Mouse (Mus musculus): ENCODE results near the gene Nim1k.
"Not testable (repeated sequence)": the region's sequence is repeated elsewhere in the genome, so short reads cannot be mapped to it uniquely, and the experiment has no call there.

The Nim1k gene

DNA sequence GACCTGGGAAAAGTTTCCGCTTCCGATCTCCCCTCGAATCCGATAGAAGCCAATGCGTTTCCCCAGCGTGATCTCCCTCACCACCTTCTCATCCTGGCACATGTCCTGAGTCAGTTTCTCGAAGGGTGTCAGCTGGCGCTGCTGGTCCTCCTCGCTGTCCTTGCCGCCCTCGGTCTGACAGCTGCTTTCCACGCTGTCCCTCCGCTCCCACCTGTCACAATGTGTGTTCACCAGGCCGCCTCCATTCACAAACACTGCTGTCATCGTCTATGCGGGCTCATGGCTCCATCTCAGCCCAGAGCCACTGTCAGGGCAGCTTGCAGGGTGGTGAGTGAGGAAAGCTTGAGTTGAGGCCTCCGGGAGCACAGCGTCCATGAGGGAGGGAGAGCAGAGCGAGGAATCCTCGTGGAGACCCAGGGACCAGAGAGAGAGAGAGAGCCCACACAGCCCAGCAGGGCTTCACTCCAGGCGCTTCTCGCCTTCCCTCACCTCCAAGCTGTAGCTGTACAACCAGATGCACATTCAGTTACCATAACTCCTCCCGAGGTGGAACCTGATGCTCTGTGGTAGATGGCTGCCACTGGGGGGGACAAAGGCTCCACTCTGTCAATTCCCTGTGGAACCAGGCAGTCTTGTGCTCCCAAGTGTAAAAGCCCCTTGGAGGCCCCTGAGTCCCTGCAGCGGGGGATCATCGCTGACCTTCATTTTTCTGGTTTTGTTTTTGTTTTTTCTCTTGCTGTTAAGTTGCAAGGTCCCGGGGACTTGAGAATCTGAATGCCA lies 27.9 kb downstream of the Nim1k start:
- in situ Hi-C loops (cut with MboI): no loop called here

DNA sequence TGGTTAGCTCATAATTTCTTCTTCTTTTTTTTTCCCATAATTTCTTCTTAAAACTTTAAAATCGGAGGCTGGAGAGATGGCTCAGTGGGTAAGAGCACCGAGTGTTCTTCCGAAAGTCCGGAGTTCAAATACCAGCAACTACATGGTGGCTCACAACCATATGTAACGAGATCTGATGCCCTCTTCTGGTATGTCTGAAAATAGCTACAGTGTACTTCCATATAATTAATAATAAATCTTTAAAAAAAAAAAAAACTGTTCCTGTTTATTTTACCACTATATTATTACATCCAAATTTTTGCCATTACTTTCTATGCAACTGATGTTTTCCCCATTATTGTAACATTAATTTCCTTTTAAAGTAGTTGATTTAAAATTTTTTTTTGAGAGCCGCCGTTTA lies 31.1 kb downstream of the Nim1k start:
- in situ Hi-C loops (cut with MboI): no loop called here

DNA sequence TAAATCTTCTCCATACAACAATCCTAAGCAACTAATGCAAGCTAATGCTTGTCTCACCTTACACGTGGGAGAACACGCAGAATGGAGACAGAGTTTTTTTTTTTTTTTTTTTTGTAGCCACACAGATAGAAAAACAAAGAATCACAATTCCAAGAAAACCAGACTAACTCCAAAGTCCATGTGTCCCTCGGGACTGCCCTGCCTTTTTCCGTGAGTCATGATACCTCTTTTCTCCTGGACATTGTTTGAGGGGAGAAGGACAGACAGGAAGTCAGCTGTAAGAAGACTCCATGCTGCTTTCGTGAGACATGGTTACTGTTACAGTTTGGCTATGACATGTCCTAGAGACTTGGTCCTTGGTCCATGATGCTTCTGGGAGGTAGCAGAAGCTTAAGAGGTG lies 32.3 kb downstream of the Nim1k start:
- in situ Hi-C loops (cut with MboI): no loop called here

DNA sequence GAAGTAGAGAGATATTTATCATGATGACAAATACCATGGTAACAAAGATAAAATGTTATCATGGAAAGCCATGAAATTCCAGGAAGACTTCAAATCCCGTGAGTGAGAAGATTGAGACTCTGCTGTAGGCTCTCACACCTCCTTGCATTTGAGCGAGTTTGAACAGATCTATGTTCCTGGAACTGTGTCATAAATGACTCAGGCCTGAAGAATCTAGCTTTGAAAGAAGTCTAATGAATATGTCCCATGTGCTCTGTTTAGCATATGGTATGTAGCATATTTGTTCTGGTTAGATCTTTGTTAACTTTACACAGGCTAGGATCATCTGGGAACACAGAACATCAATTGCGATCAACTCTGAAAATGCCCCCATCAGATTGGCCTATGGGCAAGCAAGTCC lies 33.2 kb downstream of the Nim1k start:
- in situ Hi-C loops (cut with MboI): no loop called here

DNA sequence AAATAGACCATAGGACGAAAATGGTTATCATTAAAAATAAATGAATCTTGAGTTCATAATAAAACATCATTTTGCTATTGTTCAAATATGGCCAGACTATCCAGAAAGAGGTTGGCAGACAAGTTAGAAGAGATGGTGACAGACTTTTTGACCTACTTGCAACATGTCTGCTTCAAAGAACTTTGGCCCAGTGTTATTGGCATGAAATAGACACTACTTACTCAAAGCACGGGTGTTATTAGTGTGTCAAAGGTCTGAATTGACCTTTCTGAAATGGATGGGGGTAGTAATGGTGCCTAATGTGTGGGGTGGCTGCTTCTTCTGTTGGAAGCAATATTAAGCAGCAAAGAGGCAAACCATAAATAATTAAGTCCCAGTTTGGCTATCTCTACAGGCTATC lies 39.6 kb downstream of the Nim1k start:
- in situ Hi-C loops (cut with MboI): no loop called here

DNA sequence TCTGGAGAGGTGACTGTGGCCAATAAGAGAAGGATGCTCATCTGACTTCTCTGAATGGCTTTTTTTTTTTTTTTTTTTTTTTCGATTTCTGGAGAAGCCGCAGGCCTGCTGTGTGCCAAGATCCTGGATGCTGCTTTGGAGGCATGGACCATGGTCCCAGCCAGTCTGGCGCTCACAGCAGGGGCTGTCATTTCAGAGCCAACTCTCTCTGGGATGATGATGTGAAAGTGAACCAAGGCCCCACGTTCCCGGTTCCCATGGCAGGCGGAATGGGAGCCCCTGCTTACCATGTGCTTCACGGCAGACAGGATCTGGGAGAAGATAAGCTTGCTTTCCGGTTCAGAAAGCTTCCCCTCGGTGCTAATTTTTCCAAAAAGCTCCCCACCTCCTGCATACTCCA lies 41.9 kb downstream of the Nim1k start:
- in situ Hi-C loops (cut with MboI): no loop called here

DNA sequence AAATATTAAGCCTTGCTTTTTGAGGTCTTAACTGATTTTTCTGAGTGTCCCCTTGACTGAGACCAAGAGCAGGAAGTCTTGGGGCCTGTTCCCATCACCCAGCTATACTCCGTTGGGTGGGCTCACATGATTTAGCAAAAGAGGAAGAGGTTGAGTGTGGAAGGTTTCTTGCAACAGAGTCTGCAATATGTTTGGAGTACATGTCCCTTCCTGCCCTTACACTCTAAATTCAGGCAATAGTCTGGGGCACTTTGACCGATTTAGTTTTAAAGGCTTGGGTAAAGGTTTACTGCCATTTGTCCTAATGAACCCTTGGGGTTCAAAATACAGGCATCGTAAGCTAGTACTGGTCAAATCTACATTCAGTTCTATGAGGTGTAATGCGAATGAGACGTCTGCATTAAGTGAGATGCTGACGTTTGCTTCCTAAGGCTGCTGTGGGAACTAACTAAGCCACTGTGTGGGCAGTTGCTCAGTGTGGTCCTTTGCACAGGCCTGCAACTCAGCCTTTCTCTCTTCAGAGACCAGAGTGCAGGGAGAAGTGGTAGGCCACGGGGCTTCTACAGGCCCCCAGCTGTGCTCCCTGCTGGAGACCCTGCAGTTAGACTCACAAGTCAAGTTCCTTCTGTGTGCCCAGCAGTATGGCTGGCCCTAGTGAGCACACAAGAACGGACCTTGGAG lies 42.4 kb downstream of the Nim1k start:
- in situ Hi-C loops (cut with MboI): no loop called here

DNA sequence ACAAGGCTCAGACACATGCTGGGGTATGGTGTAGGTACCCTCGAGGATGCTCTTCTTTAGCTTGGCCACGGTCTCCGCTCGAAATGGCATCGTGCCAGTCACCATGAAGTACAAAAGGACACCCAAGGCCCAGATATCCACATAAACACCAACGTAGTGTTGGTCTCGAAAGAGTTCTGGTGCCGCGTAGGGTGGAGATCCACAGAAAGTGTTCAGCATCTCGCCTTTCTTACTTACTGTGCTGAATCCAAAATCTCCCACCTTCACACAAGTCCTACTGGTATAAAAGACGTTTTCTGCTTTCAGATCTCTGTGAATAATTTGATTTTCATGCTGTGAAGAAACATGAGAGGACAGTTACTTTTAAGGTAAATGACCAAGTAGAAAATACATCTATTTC lies 43.2 kb downstream of the Nim1k start:
- in situ Hi-C loops (cut with MboI): no loop called here

DNA sequence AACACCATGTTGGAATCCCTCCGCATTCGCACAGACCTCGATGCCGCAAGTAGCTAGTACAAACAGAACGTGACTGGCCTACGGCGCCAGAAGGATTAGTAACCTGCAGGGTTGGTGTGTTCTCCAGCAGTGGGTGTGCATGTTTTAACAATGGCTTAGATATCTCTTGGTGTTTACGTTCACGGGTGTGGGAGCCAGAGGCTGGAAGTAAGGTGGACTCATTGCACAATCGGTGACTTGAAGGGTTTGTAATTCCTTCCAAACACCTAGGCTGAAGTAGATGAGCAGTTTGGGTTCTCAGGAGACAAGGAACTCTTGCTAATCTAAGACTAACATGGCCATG lies 45.4 kb downstream of the Nim1k start:
- in situ Hi-C loops (cut with MboI): no loop called here

DNA sequence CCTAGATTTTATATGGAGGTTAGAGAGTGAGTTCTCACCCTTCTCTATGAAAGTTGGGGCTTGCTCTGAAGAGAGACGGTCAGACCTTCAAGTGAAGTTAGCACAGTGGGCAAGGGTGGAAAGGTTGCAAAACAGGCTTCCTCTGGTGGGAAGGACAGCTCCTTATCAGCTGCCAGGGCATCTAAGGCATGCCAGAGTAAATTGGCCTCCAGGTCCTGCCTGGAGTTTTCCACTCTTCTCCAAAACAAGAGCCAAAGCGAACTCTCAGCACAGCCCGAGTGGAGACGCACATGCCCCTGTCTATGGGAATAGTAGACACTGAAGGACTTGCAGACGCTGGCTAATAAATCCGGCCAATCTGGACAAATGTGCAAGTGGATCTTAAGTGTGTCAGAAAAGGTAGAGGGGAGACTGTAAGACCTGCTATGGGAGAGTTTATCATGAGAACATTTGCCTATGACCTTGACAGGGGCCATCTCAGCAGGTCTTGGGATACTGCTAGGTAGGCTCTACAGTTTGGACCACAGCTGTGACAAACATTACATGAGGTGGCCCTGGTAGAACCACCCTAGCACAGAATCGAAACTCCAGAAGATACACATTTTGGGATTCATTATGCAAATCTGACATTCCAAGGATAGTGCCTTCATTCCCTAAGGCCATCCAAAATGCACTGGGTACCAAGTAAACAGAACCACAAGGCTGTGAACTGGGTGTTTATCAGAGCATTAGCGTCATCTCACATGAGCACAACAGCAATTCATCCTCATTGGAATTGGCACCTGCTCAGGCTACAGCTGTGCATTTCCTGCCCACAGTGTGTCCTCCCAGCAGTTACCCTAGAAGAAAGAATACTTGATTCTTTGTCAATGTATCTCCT lies 46.1 kb downstream of the Nim1k start:
- in situ Hi-C loops (cut with MboI): no loop called here

DNA sequence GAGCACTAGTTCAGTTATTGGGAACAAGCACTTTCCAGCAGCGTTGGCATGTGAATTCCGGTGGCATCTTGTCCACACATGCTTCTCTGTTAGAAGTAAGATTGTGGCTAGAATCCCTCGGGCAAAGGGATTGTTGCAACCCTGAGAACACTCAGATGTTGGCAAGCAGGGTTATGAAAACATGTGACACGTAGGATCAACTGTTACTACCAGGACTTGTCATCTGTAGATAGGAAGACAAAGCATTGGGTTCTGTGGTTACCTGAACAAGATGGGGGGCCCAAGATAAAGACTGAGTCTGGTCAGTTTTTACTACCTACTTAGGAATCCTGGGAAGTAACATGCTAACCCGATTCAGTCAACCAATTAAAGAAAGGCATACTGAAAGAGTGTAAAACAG lies 46.7 kb downstream of the Nim1k start:
- in situ Hi-C loops (cut with MboI): no loop called here

DNA sequence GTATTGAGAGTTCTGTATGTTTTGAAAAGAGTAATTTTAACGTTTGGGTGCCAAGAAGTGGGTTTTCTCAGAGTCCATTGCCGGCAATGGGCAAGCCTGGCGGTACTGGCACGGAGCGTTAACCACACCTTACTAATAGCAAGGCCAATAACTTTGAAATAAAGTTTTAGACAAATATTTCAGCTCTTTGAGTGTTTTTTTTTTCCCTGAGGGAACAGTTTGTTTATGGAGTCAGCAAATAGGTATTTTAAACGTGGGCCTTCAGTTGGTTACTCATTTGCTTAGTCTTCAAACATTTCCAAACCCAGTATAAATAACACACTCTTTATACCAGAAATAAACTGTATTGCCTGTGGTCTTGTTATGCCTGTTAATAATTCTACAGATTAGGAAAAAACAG lies 47.8 kb downstream of the Nim1k start:
- in situ Hi-C loops (cut with MboI): no loop called here

DNA sequence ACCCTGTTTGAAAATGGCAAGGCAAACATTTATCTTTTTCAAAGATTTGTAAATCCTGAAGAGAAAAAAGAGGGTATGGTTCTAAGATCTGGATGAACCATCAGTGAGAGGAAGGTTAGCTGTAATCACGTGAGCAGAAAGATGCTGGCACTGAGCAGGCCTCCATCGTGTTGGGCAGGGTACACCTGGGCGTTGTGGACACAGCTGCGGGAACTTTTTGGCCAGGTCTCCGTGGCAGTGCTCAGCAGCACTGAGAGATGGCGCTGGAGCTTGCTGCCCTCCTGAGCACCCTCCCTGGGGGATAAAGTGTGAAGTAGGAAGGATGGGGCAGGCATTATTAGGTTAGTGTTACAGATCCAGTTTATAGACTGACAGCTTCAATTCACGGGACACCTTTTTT lies 48.7 kb downstream of the Nim1k start:
- in situ Hi-C loops (cut with MboI): no loop called here

DNA sequence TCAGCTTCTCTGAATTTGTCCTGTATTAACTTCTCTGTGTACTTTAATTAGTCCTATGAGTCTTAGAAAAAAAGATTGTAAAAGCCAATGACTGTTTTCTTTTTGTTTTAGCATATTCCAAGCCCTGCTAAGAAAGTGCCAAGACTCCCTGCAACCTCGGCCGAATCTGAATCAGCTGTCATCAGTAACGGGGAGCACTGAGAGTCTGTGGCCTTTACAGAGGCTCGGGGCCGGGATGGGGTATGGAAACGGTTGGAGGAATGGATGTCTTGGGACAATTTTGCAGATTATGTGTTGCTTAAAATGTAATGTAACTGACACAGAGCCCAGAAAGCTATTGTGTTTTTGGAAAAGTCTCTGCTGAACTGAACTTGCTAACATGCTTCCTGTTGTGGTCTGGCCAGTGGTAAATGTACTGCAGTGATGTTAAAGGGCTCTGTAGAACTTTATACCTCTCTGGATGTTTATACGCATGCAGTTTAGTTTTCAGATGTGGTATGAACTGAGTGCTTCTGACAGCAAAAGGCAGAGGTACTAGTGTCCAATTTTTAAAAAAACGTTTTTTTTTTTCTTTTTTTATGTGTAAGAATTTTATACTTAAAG lies 49.3 kb downstream of the Nim1k start:
- in situ Hi-C loops (cut with MboI): not testable (repeated sequence)

DNA sequence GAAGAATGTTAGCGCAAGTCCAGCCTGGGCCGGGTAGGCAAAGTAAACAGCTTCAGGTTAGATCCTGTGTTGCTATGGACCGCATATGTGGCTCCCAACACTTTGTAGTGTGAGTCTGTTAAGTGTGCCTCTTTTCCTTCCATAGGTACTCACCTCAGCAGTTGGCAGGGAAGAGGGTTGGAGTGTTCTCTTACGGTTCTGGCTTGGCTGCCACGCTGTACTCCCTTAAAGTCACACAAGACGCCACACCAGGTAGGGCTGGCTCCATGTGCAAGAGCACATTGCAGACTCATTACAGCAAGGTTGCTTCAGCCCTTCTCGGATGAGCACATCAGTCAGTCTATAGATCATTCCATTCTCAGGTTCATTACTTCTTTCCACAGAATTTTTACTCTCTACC lies 51.4 kb downstream of the Nim1k start:
- in situ Hi-C loops (cut with MboI): no loop called here

DNA sequence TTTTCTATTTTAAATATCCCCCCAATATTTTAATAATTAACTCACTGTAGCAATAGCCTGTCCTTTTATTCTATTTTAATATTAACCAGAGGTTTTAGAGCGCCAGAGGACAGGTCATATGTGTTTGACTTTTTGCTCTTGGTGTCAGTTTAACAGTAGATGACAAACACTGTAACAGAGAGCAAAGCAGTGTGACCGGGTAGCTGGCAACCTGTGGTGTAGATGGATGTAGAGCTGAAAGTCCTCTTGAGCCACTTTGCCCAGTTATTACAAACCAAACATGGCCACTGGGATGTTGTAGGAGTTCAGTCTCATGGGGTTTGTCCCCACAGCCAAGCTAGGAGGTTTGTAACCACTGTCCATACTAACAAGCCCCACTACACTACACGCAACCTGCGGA lies 57.2 kb downstream of the Nim1k start:
- in situ Hi-C loops (cut with MboI): no loop called here

DNA sequence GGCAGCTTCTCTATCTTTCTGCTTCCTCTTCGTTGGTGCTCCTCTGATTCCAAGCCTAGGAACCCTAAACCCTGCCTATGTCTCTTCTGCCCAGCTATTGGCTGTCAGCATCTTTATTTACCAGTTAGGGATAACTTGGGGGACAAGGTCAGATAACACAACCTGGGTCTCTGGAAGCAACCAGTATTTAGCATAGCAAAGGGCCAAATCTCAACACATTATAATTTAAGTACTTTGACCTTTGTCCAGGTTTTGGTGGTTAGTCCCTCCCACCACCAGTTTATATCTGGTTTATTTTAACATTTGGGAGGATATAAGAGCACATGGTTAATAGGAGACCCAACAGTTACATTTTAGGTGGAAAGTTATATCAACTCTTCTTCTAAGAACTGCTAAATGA lies 59.2 kb downstream of the Nim1k start:
- in situ Hi-C loops (cut with MboI): no loop called here

DNA sequence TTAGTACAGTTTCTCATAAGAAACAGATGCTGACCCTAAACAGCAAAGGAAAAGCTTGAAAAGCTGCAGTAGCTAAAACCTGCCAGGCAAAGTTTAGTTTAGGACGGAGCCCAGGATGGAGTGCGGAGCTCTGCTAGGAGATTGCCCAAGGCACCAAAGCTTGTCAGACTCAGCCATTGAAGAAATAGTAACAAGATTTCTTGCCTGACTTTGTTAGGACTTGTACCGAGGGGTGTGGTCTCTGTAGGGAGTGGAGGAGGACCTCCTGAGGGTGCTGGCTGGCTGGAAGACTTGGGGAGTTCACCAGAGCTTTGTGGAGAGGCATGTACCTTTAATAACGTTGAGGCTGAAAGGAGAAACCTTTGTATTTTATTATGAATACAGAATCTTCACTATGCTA lies 60.0 kb downstream of the Nim1k start:
- in situ Hi-C loops (cut with MboI): no loop called here

DNA sequence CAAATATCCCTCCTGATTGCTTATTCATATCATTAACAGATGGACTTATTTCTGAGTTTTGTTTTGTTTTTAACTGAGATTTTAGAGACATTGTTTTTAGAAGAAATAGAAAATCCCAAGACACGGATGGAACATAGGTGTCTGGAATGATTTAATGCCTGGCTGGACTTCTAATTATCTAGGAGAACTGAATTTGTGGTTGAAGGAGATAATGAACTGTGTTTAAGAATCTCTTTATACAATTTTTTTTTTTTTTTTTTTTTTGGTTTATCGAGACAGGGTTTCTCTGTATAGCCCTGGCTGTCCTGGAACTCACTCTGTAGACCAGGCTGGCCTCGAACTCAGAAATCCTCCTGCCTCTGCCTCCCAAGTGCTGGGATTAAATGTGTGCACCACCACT lies 63.7 kb downstream of the Nim1k start:
- in situ Hi-C loops (cut with MboI): not testable (repeated sequence)

DNA sequence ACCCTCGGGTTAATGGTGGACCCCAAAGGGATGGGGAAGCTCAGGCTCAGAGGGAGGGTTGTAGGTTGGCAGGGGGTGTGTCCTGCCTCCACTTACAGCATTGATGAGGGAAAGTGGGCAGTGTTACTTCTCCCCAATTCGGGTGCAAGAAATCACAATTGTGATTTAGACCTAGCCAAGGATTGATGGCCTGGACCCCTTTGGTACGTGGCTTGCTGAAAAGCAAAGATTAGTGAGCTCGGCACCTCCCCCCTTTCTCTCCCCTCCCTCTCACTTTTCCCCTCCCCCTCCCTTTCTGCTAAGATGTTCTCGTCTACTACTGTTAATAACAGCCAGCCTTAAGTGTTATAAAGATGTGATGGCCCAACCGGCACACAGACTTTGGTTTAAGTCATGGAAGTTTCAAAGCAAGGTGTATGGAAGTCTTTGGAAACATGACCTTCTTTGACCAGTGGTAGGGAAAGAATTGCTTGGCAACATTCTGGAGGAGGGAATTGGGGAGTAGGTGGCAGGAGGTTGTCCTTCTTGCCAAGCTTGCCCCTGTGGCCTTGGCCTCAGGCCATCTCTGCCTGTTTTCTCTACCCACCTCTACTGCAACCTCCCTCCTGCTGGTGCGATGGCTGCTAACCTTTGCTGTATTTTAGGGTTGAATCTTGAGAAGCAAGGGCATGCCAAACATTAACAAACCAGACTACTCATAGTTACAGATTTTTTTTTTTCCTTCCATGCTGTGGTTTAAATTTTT lies 64.6 kb downstream of the Nim1k start:
- in situ Hi-C loops (cut with MboI): no loop called here

DNA sequence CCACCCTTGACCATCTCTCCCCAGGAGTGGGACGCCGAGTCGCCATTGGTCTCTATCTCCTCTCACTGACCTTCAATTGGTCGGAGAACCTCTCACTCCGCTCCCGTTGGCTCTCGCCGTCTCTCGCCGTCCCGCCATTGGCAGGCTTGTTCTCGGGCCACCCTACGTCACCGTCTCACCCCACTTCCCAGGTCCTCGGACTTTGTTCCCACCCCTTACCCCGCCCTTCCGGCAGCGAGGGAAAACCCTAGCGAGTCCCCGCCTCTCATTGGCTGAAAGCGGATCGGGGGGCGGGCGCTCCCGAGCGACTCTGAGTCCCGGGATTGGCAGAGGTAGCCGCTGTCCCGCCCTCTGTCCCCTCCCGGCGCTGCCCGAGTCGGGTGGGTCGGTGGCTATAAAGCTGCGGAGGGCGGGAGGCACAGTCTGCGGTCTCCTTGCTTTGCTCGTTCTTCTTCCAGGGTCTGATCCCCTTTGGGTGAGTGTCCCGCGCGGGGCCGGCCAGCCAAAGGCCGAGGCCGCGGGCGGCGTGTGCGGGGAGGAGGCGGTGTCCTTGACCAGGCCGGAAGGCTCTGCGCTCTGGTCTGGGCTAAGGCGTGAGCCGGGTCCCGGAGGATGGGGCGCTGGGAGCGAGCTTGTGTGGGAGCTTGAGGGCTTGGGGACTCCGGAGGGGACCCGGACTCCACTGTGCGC lies 65.5 kb downstream of the Nim1k start, which contains the start of gene Hmgcs1:
Gene Hmgcs1, plus strand, starts transcription at position 341 of the 690 bp plus-strand sequence.
- in situ Hi-C loops (cut with MboI): no loop called here

All from mature B cell (primary cell).